Mouse (Mus musculus) testis, postnatal 10 days (tissue): ENCODE results near the gene Ric8b.
A peak's percentile ranks its signal among the peaks of the same experiment; 100 is the strongest.

Experiments
- DNase-seq: peaks from one replicate; pipeline ENCODE4 v3.0.0; 2021; ENCODE audit warnings: low spot score

Gene Ric8b

DNA sequence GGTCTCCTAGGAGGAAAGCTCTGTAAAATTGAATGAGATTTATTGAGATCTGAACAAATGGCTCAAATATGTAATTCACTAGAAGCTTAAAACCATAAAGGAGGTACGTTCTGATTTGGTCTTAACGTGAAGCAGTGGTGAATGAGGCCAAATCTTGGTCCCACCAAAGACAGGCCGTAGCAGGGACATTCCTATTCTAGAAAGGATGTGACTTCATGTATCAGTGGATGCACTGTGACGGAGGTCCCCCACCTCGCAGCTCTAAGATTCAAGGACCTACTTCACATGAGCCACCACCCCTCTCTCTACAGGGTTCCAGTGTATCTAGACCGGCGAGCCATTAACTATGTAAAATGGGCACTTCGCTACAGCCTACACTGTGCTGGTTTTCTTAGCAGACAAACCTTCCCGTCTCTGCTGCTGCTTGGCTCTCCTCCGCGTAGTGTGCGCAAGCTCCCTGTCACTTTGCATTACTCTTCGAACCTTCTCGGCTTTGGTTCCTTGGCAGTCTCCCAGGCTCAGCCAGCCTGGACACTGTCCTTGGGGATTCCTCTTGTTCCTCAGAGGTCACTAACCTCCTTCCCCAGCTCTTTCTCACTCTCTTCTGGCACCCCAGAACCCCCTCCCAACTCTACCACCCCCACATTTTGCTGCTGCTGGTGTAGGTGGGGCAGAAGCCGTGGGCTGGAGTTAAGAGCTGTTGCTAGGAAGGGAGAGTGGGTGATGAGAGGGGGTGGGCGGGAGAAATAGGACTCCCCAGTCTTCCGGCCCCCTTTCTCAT, 8.2 kb upstream of the Ric8b start:
- DNase-seq: peak; percentile 57

DNA sequence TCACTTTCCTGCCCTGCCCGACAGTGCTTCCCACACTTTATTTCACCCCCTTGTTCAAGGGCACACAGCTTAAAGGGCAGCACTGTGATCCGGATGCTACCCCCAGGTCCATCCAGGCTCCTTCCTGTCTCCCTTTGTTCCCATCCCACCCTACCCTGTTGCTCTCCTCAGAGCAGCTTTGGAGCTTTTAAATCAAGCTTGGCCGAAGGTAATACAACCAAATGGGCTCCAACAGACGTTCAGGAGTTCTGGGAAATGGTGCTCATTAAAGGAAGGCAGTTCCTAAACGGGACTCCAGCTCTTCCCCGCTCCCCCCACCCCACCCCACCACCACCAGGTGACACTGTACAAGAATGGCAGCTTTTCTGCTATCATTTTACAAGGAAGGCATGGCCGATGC, 7.2 kb upstream of the Ric8b start:
- DNase-seq: no peak

DNA sequence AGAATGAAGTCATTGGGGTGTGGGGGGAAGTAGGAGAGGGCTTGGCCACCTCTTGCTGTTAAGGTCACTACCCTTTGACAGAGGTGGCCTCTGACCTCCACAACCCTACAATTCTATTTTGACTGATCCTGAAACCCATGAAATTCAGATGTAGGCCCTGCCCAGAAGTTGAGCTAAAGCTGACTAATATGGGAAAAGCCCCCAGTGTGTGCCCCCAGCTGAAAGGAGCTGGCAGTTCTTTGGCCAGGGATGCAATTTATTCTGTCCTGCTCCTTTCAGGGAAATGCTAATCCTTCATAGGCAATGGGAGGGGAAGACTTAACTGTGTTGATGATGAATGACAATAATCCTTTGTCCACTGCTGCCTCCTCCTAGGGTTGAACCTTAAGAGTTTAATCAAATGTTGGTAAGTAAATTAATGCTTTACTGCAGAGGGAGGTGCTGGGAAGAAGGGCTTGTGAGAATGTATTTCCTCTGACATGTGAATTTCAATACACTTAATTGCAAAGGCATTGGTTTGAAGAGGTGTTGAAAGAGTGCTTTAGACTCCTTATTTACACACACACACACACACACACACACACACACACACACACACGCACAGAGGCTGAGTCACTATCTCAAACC, 6.5 kb upstream of the Ric8b start:
- no peak for DNase-seq

DNA sequence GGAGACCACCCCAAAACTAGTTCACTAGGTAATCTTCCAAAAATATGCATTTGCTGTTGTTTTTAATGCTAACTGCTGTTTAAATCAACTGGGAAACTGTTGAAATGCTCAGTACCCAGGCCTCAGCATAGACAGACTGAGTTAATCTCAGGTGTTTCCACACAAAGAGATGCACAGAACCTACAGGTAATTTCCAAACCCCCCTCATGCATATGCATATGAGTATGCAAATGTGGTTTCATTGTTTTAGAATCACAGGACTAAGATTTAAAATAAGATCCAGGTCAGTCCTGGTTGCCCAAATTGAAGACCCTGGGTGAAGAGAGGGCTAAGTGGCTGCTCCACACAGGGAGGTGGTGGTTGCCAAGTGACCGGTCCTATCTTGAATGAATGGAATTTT, 4.3 kb upstream of the Ric8b start:
- DNase-seq: no peak

DNA sequence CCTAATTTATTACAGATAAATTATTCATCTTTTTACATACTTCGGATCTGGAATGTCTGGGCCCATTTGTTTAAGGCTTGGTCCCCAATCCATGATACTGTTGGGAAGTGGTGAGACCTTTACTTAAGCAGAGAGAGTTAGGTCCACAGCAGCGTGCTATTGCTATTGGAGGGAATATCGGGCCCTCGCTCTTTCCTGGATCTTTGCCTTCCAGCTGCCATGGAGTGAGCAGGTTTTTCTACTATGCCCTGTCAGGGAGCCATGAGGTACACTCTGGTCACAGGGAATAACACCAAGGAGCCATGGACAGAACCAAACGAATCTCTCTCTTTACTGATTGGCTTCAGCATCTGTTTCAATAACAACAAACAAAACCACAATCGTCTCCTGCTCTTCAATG, 1.9 kb upstream of the Ric8b start:
- no peak for DNase-seq

DNA sequence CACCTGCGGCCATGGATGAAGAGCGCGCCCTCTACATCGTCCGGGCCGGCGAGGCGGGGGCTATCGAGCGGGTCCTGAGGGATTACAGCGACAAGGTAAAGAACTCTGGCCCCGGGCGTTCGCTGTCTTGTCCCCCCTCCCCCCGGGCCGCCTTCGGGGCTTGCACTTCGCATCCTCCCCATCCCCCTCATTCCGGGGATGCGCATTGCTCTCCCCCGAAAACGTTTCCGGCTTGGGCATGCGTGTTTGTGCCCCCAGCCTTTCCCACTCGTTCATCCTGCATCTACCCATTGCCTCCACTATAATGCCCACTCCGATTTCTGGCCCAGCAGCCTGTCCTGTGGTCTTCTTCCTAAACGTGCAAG, 297 bp downstream of the Ric8b start:
- peak; percentile 78 for DNase-seq

DNA sequence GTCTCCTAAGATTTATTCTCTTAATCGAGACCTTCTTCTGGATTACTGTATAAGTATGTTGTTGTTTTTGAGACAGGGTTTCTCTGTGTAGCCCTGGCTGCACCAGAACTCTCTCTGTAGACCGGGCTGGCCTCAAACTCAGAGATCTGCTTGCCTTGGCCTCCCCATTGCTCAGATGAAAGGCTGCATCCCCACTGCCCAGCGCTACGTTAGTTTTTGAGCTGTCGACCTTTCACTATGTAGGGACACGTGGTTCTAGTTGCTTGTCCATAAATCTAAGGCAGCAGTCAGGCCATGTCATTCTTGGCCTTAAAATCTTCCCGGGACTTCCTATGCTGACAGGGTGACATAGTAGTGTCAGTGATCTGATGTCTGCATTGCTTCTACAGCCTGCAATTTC, 8.9 kb downstream of the Ric8b start:
- no peak for DNase-seq

DNA sequence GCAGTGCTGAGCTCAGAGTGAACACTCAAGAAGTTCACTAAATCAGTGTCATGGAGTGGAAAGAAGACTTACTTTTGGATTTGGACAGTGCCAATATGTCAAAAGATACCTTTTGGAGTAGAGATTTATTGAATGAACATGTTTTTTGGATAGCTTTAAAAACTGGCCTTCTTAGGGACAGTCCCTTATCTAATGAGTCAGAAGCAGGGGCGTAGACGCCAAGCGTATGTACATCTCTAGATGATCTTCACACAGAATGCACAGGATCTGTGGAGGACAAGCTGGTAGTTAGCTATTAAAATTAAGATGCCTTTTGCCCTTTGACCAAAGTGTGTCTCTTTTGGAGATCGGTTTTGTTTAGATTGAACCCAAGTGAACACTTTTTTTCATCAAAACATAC, 9.5 kb downstream of the Ric8b start:
- no peak for DNase-seq

DNA sequence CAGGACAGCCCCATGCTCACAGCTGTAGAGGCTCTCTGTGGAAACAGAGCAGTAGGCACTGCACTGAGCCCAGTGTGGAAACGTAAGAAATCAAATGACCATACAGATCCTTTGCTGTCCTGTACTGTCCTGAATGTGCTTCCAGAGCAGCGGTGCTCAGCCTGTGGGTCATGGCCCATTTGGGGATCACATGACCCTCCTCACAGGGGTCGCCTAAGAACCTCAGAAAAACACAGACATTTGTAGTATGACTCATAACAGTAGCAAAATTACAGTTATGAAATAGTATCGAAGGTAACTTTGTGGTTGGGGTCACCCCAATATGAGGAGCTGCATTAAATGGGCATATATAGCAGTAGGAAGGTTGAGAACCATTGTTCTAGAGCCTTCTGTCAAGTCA, 11.0 kb downstream of the Ric8b start:
- DNase-seq: no peak

DNA sequence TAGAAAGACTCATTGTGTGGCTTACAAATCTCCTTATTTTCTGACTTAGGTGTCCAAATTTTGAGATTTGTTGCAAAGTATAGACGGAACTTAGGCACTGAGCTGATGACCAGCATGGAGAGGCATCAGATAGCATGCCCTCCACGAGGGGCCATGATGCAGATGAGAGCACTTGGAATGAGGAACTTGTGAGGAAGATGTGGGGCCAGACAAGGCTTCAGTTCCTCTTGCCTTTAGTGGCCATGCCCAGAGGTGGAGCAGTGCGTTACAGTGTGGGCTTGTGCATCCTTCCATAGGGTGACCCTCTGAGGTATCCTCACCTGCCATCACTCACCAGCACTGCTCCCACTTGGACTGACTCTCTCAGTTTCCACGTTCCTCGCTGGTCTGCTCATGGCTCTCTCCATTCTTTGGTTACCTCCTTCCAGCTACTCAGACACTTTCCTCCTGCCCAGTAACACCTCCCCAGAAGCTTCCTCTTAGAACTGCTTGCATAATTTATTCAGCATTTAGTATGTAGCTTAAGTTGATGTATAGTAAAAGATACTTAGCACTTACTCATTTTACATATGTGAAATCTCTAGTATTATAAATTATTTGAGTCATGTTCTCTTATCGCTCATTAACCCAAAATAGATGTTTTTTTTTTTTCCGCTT, 18.3 kb downstream of the Ric8b start:
- DNase-seq: no peak

DNA sequence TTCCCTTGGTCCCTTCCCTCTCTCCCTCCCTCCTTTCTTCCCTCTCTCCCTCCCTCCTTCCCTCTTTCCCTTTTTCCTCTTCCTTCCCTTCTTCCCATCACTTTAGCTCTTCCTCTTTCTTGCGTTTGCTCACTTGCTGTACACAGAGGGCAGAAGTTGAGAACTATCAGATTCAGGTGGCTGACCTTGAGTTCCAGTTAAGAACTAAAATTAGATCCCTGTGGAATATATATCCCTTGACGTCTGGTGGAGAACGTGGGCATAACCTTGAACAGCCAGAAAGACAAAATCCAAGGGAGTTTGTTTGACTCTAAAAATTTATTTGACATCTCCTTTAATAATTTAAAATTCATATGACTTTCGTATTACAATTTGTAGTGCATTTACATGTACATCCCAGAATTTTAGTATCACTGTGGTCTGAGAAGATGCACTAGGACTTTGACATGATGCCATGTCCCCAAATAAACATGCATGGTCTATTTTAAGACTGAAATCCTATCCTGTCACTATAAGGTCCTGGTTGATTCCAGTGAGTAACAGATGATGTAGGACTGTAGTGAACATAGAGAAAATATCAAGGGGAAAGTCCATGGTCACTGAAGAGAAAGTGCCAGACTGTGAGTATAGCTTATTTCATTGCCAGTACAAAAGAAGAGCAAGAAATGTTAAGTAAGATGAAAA, 19.6 kb downstream of the Ric8b start:
- no peak for DNase-seq

DNA sequence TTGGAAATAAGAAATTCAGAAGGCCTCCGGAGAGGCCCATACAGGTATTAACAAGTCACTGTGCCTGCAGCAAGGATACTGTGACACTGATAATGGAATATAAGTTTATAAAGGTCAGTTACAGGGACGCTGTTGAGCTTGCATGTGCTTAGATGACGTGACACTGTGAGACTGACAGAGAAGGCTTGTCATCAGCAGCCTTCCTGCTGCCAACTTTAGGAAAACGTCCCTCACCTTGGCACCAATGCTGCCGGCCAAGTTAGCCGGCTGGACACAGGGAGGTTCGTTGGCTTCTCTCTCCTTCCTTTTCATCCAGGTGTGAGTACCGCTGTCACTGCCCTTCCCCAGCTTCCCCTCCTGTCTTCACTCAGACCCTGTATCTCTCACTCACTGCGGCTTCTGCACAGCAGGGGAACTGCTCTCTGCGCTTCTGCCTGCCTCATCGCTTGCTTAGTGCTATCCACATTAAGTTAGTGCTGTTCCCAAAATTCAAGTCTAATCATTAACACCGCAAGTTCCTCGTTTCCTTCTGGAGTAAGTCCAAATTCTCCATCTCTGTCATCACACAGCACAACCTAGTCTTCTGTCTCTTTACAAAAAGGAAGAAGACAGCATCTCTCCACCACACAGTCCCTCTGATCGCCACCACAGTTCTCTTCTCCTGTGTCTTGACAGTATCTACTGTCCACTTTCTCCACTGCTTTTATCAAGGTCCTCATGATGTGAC, 20.8 kb downstream of the Ric8b start:
- DNase-seq: no peak

DNA sequence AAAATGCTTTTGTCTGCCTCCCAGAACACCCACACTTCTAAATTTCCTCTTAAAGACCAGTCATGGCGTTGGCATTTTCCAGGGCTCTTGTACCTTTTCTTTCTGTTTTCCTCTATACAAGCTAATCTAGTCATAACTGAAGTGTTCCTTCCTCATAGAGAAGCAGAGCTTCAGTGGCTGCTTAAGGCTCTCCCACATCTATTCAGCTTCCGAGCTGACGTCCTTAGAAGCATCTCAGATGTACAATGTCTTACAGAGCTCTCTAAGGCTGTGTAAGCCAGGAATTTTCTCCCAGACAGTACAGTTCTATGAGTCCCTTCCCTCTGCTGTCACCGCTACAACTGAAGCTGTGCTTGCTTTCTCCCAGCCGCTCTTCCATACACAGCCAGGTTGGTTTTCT, 21.5 kb downstream of the Ric8b start:
- DNase-seq: no peak

DNA sequence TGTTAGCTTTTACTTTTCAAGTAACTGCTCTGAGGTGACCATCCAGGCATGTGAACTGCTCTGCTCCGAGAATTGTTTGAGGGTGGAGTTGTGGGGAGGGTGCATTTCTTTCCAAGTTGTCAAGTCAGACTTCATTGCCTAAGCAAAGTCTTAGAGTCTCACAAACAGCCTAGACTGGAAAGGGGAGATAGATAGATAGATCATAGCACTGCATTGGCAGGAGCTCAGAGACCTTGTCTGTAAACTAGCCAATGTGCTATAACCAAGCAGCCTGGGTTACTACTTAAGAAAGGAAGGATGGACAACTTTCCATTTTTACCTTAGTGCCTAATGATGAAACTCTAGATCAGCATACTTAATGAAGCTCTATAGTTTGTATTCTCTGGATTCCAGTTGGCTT, 22.9 kb downstream of the Ric8b start:
- no peak for DNase-seq

DNA sequence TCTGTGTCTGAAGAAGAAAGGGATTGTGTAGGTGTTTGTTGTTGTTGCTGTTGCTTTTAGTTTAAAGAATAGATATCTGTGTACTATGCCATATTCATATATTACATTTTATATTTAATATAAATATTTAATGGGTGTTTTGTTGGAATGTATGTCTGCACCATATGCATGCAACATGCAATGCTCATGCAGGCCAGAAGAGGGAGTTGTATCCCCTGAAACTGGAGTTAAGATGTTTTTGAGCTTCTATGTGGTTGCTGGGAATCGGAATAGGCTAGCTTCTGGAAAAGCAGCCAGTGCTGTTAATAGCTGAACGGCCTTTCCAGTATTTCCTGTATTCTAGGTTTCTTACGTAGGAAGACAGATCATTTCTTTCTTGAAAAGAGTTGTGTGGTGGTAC, 28.3 kb downstream of the Ric8b start:
- DNase-seq: no peak

DNA sequence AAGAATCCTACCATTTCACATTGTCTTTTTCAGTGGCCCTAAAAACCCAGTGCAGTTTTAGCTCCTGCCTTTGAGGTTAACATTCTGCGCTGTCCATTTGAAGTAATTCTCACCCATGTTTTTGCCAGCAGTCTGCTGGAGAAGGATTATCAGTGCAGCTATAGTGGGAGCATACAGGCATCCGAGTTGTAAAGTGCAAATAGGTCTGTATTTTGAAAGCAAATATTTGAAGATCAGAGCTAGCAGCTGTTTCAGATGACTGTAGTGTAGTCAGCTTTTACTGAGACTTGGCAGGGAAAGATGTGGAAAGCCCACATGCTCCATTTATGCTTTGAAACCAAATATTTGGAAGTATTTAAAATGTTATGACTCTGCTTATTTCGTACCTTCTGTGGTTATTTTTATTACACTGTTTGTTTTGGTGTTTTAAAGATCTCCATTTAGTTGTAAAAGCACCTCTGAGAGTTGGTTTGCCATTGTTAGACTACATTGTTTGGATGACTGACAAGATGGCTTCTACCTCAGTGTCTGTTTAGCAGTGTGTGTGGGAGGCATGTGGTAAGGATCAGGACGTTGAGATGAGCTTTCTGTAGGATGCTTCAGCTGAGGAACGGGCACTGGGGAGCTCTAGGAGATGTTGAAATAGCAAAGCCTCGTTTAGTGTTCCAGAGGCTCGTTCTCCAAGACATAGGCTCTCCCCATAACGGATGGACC, 31.7 kb downstream of the Ric8b start:
- no peak for DNase-seq

DNA sequence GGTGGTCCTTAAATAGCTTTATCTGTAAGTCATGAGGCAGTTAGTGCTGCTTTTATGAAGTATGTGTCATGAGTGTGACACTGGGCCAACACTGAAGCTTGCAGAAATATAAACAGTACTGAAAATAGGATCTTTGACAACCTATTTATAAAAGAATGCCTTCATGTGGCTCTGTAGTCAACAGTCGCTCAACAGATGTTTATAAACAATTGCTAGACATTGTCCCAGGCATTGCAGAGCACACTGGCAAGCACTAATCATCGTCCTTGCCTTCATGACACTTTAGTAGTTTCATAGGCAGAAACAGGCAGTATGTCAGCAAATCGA, 32.2 kb downstream of the Ric8b start:
- DNase-seq: no peak

DNA sequence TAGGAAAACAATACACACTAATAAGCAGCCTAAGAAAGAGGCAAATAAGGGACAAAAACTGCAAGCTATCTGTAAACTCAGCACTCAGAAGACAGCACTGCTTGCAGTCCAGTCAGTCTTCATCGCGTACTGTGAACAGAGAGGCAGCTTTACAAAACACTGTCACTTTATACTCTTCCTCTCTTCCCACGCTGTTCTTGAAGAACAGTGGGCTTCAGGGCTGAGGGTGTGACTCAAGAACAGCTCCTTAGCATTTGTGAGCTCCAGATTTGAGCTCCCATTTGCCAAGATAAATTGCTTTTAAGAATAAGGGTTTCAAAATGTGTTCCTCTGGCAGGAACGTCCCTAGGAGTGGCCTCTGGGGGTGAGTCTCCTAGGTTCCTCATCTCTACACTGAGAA, 33.0 kb downstream of the Ric8b start:
- DNase-seq: no peak

DNA sequence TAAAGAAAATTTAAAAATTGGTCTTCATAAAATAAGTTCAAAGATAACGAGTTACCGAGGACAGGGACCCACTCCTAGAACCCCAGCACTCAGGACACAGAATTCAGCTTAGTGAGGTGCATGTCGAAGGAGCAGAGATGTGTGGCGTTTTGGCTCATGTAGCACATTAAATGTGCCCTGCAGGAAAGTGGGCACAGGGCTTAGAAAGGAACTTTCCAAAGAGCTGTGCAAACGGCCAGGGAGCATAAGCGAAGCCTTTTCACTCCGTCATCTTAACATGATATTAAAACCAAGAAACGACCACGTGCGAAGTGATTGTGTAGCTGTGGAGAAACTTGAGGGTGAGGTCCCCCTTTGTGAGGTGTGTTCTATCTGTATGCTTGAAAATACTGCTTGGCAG, 36.8 kb downstream of the Ric8b start:
- DNase-seq: no peak

DNA sequence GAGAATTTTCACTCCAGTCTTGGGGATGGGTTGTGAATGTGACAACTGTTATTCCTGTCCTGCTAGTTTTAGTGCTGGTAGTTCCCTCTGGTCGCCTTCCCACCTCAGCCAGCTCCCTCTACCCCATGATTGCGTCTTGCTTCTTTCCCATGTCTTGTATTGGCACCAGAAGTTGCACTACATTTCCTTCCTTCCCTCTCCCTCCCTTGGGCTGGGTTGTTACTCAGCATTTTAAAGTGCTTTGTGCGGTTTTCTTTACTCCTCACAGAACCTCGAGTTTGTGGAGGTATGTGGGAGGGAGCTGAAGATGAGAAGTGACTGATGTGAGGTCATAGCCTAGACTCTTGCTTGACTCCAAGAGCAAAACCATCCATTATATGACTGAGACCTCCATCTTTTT, 38.8 kb downstream of the Ric8b start:
- DNase-seq: no peak

DNA sequence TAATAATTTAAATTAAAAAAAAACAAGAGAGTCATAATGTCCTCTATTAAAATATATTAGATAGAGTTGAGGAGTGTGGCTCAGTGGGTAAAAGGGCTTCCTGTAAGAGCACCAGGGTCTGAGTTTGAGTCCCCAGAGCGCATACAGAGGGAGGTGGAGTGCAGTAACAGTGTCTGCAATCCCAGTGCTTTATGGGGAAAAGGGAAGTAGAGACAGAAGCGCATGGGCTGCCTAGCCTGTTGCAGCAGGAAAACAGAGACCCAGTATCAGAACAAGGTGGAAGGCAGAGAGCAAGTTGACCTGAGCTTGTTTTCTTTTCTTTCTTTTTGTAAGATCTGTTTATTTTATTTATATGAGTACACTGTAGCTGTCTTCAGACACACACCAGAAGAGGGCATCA, 41.2 kb downstream of the Ric8b start:
- DNase-seq: no peak

DNA sequence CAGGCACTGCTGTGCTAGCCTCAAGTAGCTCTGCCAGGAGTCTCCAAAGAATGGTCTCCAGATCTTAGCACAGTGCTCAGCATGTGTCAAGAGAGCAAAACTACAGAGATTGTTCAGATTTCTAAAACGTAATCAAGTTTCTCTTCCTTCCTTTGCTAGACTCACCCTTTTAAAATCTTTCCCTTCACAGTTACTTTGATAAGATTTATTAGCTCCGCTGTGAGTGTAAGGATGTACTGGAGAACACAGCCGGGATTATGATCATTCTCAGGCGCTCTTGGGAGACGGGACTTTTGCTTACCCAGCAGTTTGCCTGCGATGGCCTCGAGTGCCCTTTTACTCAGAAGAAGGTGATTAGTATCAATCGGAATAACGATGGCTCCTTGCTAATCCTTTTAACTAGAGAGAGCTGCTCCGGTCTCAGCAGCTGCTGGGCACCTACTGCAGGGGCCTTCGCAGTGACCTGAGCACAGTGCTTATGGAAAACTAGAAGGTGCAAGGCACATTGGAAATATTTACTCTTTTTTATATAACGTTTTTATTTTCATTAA, 43.0 kb downstream of the Ric8b start:
- no peak for DNase-seq
